Mouse (Mus musculus) liver, adult 2 months (tissue): Measurements from ENCODE around the gene Cxcl12.

Experiments
- CTCF ChIP-seq: fragments of 200-500 bp; IDR thresholded peaks from 2 replicates; pipeline ENCODE4 v1.5.1; 2011; ENCODE audit warnings: low read depth, low read length, control low read depth
- POLR2A ChIP-seq: fragments of 200-500 bp; IDR thresholded peaks from 2 replicates; pipeline ENCODE4 v1.6.1; 2011; ENCODE audit warnings: low read length, control low read depth; ENCODE audit not compliant: insufficient read depth; ENCODE audit errors: extremely low read depth

DNA sequence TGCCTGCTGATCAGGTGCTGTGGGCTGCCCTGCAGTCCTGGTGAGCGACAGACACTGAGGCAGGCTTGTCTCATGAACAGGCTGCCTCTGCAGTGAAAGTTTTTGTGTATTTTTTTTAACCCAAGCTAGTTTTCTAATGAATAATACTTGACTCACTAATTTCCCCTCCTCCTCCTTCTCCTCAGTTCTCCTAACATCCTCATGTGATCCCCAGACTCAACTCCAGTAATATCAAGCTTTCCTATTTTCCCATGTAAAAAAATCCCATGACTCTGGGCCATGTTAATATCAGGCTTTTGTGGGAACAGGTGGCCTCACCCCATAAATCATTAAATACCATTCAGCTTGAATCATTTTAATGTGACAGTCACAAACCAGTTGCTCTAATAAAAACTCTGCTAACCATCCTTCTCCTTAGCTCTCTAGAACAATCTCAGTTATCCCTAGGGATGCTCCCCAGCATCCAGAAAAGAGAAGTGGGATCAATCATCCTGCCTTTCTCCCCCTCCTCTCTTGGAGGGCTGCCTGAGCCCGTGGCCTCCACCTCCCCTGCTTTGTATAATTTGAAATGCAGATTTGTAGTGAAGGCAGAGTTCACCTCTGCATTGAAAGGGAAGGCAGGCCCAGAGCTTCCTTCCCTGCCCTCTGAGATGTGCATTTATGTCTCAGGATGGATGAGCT is 6.9 kb downstream of the Cxcl12 start:
- TF ChIP-seq POLR2A (no peak), CTCF (no peak)
